Mouse (Mus musculus): ENCODE data around the gene Taf15. TPM values are rescaled to one million over a fixed set of nuclear protein-coding genes. Genes with fewer than 3 reads are reported as not detected.

Gene Taf15
- polyA plus RNA-seq, 1 experiment from 2014 or later: 17.9 TPM

DNA sequence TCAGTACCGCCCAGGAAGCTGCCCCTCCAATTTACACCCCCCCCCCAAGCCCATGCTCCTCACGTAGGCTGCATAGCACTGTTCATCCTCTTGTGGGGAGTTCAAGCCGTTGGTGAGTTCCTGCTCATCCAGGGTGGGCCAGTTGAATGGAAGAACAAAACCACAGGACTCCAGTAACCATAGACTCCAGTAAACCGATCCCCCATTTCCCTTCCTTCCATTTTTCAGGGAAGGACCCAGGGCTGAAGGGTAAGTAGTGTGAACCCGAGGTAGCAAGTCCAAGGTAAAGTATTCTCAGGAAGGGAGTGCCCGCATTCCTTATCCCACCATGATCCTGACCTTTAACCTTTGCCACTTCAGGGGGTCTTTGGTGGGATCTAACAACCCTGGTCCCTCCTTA lies 45.5 kb downstream of the Taf15 start:
- ATAC-seq (ENCODE audit: insufficient number of reproducible peaks, insufficient read depth, low FRiP score, low TSS enrichment, low read depth): no peak
- H3K4me3 ChIP-seq: no peak overlapping the region
- H3K4me1 ChIP-seq: no peaks in the 10 kb centered on the region
- H3K9ac ChIP-seq: no peak overlapping the region
- no peak overlapping the region for H3K27ac ChIP-seq
- peaks cover 3% of the 10 kb centered on the region; the same call in 1 of the 2 replicates for H3K36me3 ChIP-seq
- no peaks in the 10 kb centered on the region for H3K27me3 ChIP-seq
- H3K4me2 ChIP-seq: no peak overlapping the region
- WGBS: 72% methylated on average over 6 of the region's 6 CpGs
- H3K9me3 ChIP-seq: no peaks in the 10 kb centered on the region

DNA sequence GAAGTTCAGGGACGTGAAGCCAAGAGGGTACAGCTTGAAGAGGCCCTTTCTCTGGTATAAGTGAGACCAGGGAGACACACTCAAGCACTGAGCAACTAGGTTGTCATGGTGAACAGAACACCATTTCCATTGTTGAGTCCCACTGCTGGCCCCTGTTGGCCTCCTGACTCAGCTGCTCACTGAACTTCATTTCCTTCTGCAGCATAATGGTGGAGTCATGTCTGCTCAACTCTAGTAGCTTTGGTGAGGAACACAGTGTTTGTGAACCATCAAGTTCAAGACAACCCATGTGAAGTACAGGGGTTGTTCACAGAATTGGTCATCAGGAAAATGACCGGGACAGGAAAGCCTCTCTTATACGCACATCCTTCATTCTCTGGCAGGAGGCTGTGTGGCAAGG lies 49.2 kb downstream of the Taf15 start, which contains the start of gene Heatr9:
TSS of gene Heatr9 (minus strand) at position 101 of the 400 bp plus-strand sequence.
- H3K4me2 ChIP-seq: no peak within 1 kb of the TSS
- no peak within 1 kb of the TSS for H3K27ac ChIP-seq
- H3K4me3 ChIP-seq: no peak within 1 kb of the TSS
- no peak for ATAC-seq (ENCODE audit: insufficient number of reproducible peaks, insufficient read depth, low FRiP score, low TSS enrichment, low read depth)
- WGBS: 85% methylated on average over 3 of the region's 3 CpGs
- no peaks in the 10 kb centered on the region for H3K4me1 ChIP-seq
- no peaks in the 10 kb centered on the region; the same call in 1 of the 2 replicates for H3K36me3 ChIP-seq
- H3K27me3 ChIP-seq: no peaks in the 10 kb centered on the region
- H3K9me3 ChIP-seq: no peaks in the 10 kb centered on the region
- H3K9ac ChIP-seq: no peak within 1 kb of the TSS

DNA sequence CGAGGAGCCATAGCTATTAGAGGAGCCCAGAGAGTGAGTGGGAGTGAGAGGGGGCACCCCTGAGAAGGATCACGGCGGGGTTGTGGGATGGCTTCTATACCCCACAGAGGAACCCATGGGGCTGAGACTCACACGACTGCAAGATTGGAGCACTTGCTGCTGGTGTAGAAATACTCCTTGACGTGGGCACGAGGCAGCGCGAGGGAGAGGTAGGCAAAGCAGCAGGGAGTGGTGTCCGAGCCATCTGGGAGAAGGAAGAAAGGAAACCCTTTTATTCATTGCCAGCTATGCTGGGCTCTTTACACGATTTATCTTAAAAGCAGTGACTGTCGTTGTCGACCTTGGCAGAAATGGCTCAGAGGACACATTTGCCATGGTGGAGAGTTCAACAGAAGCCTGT lies 56.1 kb downstream of the Taf15 start:
- Histone ChIP-seq H3K36me3 (no peaks in the 10 kb centered on the region), H3K9me3 (no peaks in the 10 kb centered on the region), H3K4me3 (no peak overlapping the region), H3K4me1 (peaks cover 1% of the 10 kb centered on the region), H3K27me3 (no peaks in the 10 kb centered on the region), H3K4me2 (no peak overlapping the region), H3K27ac (no peak overlapping the region), H3K9ac (no peak overlapping the region)
- 65% methylated on average over 12 of the region's 12 CpGs for WGBS
- no peak for ATAC-seq (ENCODE audit: insufficient number of reproducible peaks, insufficient read depth, low FRiP score, low TSS enrichment, low read depth)

DNA sequence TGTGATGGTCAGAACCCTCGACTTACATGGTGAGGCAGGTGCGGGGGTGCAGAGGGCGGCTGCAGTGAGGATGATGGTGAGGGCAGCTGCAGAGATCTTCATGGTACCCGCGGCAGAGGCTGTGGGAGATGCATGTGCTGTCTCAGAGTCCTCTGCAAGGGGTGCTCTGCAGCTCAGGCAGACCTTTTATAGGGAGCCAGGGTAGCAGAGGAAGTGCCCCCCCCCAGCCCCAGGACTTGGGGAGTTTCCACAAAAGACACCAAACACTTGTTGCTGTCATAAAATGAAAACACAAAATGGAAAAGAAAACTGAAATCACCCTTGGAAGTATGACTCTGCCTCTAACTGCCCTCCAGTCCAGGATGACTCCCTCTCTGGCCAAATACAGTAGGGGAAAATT lies 57.5 kb downstream of the Taf15 start, which contains the start of gene Ccl5:
TSS of gene Ccl5 (minus strand) at position 159 of the 400 bp plus-strand sequence.
- Histone ChIP-seq H3K4me1 (peaks cover 13% of the 10 kb centered on the region), H3K36me3 (no peaks in the 10 kb centered on the region), H3K9ac (no peak within 1 kb of the TSS), H3K27me3 (no peaks in the 10 kb centered on the region), H3K9me3 (no peaks in the 10 kb centered on the region), H3K27ac (no peak within 1 kb of the TSS), H3K4me3 (no peak within 1 kb of the TSS), H3K4me2 (no peak within 1 kb of the TSS)
- WGBS: 82% methylated on average over 5 of the region's 5 CpGs
- ATAC-seq (ENCODE audit: insufficient number of reproducible peaks, insufficient read depth, low FRiP score, low TSS enrichment, low read depth): no peak

DNA sequence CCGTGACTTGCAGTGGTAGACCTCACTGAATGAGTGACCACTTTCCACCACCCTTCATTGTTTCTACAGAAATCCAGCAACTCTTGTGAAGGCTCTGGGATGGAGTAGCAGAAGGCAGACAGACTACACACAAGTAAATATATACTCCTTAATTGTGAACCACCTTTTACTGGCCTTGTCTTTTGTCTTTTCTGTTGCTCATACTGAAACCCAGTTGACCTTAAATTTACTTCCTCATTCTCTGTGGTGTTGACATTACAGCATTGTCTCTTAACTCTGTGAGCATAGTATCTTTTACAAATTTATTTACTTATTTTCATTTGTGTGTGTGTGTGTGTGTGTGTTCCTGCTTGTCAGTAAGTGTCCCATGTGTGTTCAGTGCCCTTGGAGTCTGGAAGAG lies 60.3 kb downstream of the Taf15 start:
- Histone ChIP-seq H3K9ac (no peak overlapping the region), H3K36me3 (no peaks in the 10 kb centered on the region), H3K4me1 (peaks cover 13% of the 10 kb centered on the region), H3K27ac (no peak overlapping the region), H3K27me3 (no peaks in the 10 kb centered on the region), H3K9me3 (no peaks in the 10 kb centered on the region), H3K4me2 (no peak overlapping the region), H3K4me3 (no peak overlapping the region)
- WGBS: 87% methylated on average over 1 of the region's 1 CpGs
- no peak for ATAC-seq (ENCODE audit: insufficient number of reproducible peaks, insufficient read depth, low FRiP score, low TSS enrichment, low read depth)

DNA sequence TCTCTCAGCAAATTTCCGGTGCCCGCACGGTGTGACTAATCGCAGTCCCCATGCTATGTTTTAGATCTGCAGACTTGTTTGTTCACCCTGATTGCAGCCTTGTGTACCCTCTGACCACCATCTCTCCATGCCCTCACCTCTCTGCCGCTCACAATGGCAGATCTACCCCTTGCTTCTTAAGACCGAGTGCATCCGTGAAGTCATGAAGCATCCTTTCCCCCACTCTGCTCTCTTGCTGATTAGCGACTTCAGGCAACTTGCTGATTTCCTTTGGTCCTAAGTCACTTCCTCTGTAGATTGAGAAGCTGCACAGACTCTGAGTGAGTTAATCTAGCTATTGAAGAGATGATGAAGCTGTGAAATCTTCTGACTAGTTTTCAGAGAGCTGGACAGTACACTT lies 61.3 kb downstream of the Taf15 start:
- Histone ChIP-seq H3K4me3 (0 out of 2 replicates have a peak overlapping the region, but pooled peaks have one; percentile 11), H3K4me1 (peaks cover 13% of the 10 kb centered on the region), H3K36me3 (no peaks in the 10 kb centered on the region), H3K4me2 (peak overlapping the region; percentile 44), H3K9ac (0 out of 2 replicates have a peak overlapping the region, but pooled peaks have one; percentile 21), H3K27ac (peak overlapping the region; percentile 60), H3K9me3 (no peaks in the 10 kb centered on the region), H3K27me3 (no peaks in the 10 kb centered on the region)
- ATAC-seq (ENCODE audit: insufficient number of reproducible peaks, insufficient read depth, low FRiP score, low TSS enrichment, low read depth): no peak
- WGBS: 72% methylated on average over 8 of the region's 8 CpGs

DNA sequence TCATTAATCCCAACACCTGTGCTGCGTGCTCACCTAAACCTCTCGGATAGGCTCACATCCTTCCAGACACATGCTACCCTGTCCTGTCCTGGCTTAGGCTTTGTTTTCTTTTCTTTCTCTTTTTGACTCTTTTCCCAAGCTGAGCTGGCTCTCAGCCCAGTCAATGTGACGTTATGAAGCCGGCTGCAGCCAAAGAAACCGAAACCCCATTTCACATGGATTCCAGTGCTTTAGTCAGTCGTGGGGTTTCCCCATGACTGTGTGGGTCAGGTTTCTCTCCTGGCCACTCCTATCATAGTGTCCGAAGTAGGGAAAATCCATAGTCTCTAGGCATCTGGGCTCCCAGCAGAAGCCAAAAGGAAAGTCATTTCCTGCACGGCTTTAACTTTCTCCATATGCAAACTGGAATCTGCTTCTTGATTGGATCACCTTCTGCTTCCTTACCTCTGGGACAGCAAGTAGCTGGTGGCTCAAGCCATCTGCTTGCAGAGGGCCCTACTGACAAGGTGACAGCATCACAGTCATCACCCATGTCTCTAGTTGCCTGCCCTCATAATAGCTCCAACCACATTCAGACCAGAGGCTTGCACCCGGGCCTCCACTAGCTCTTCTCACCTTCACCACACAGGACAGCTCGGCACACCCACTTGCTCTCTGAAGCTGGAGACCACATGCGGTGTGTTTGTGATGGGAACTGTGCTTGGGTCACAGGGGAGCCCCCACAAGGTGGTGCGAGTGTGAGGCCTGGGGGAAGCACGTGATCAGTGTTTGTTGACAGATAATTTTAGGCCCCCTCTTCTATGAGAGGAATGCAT lies 61.9 kb downstream of the Taf15 start:
- Histone ChIP-seq H3K4me1 (peaks cover 13% of the 10 kb centered on the region), H3K4me3 (peak overlapping the region; percentile 11; the same call in 1 of the 2 replicates), H3K36me3 (no peaks in the 10 kb centered on the region), H3K27me3 (no peaks in the 10 kb centered on the region), H3K27ac (peak overlapping the region; percentile 68), H3K4me2 (peak overlapping the region; percentile 44), H3K9me3 (no peaks in the 10 kb centered on the region), H3K9ac (0 out of 2 replicates have a peak overlapping the region, but pooled peaks have one; percentile 21)
- WGBS: 28% methylated on average over 13 of the region's 13 CpGs
- peak; percentile 81 for ATAC-seq (ENCODE audit: insufficient number of reproducible peaks, insufficient read depth, low FRiP score, low TSS enrichment, low read depth)

DNA sequence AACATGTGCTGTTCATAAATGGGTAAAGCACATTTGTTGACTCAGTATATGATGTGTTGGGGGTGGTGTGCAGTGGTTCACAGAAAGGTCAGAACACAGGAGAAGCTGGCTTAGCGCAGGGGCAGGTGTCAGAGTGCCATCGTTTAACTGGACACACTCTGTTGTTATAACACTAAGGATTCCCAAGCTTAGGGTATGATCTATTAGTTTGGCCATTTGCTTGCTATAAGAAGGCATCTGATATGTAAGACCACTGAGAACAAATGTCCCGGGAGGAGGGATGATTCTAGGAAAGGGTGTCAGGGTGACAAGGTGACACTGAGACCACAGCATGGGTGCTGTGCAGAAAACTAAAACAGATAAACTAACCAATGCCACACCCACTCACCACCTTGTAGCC lies 63.9 kb downstream of the Taf15 start:
- Histone ChIP-seq H3K4me2 (no peak overlapping the region), H3K4me1 (peaks cover 13% of the 10 kb centered on the region), H3K36me3 (no peaks in the 10 kb centered on the region), H3K9ac (no peak overlapping the region), H3K9me3 (no peaks in the 10 kb centered on the region), H3K4me3 (no peak overlapping the region), H3K27ac (0 out of 2 replicates have a peak overlapping the region, but pooled peaks have one; percentile 12), H3K27me3 (no peaks in the 10 kb centered on the region)
- WGBS: 86% methylated on average over 3 of the region's 3 CpGs
- no peak for ATAC-seq (ENCODE audit: insufficient number of reproducible peaks, insufficient read depth, low FRiP score, low TSS enrichment, low read depth)

DNA sequence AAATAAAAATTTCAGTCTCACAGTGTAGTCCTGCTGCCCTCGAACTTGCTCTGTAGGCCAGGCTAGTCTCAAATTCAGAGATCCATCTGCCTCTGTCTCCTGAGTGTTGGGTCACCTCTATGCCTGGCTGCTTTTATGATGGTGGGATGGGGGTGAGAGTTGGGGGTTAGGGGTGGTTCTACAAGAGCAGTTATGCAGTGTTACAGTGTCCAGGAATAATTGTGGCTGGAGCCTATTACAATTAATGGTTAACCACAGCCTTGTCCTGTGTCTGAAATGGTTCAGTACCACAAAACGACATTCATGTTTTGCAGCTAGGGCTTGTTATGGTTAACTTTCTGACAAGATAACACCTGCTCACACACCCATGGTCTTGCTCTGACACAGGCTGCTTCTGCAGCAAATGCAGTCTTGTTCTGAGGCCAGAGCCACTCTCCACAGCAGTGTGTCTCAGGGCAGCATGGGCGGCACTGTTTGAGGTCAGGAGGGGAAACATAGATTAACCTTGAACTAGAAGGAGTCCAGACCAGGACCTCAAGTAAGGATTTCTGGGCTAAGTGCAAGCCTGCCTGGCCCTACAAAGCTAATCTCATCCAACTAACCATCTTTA lies 65.9 kb downstream of the Taf15 start:
- Histone ChIP-seq H3K27me3 (no peaks in the 10 kb centered on the region), H3K27ac (no peak overlapping the region), H3K4me2 (no peak overlapping the region), H3K9me3 (no peaks in the 10 kb centered on the region), H3K4me1 (peaks cover 13% of the 10 kb centered on the region), H3K36me3 (no peaks in the 10 kb centered on the region), H3K4me3 (no peak overlapping the region), H3K9ac (no peak overlapping the region)
- 74% methylated on average over 3 of the region's 3 CpGs for WGBS
- no peak for ATAC-seq (ENCODE audit: insufficient number of reproducible peaks, insufficient read depth, low FRiP score, low TSS enrichment, low read depth)

DNA sequence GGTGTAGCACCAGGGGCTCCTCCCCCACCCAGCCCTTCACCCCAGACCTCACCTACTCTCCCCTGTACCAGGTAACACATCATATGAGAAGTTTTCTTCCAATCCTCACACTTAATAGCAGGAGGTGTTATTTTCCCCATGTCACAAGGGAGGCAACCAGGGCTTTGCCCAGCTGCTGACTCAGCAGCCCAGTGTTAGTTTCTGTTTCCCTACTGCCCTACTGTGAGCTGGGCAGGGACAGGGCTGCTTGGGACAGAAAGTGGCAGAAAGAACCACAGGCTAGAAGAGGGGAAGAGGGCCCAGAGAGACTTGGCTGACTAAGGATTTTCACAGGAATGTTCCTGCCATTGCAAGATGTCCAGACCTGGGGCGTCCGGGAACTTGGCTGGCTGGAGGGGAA lies 68.0 kb downstream of the Taf15 start:
- ATAC-seq (ENCODE audit: insufficient number of reproducible peaks, insufficient read depth, low FRiP score, low TSS enrichment, low read depth): no peak
- 80% methylated on average over 2 of the region's 2 CpGs for WGBS
- H3K4me3 ChIP-seq: no peak overlapping the region

DNA sequence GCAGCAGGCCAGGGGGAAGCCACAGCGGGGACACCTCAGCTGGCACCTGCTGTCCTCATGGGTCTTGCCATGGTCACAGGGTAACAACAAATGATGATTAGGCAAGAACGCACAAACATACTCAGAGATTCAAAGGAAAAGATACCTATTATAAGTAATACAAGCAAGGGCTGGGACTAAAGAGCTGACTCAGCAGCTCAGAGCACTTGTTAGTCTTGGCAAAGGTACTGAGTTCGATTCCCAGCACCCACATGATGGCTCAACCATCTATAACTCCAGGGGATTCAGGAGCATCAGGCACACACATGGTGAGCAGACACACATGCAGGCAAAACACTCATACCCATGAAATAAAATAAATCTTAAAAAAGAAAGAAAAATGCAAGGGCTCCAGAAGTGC lies 68.5 kb downstream of the Taf15 start:
- no peaks in the 10 kb centered on the region for H3K36me3 ChIP-seq
- no peaks in the 10 kb centered on the region for H3K9me3 ChIP-seq
- no peak overlapping the region for H3K9ac ChIP-seq
- H3K4me2 ChIP-seq: no peak overlapping the region
- WGBS: 84% methylated on average over 3 of the region's 3 CpGs
- H3K27ac ChIP-seq: no peak overlapping the region
- ATAC-seq (ENCODE audit: insufficient number of reproducible peaks, insufficient read depth, low FRiP score, low TSS enrichment, low read depth): no peak
- no peaks in the 10 kb centered on the region for H3K27me3 ChIP-seq
- peaks cover 5% of the 10 kb centered on the region; the same call in 1 of the 2 replicates for H3K4me1 ChIP-seq
- no peak overlapping the region for H3K4me3 ChIP-seq

More for the DNA sequence above, 68.0 kb downstream of the Taf15 start:
- Histone ChIP-seq H3K4me2 (no peak overlapping the region), H3K9ac (no peak overlapping the region), H3K36me3 (no peaks in the 10 kb centered on the region), H3K27me3 (no peaks in the 10 kb centered on the region), H3K27ac (no peak overlapping the region), H3K9me3 (no peaks in the 10 kb centered on the region), H3K4me1 (peaks cover 5% of the 10 kb centered on the region; the same call in 1 of the 2 replicates)

DNA sequence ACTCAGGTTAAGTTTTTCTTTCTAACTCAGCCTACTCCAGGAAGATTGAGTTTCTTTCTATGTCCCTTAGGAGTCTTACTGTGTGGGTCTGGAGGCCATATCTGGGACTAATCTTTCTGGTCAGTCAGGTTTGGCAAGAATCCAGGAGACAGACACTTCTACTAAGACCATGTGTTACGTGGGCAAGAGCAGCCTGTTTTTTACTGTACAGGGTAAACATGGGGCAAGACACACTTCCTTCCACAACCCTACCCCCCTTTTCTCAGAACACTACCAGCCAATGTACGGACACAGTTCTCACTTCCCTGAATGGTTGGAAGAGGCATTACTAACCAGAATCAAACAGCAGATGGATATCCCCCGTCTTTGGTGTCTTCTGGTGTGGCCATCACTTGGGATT lies 71.3 kb downstream of the Taf15 start:
- Histone ChIP-seq H3K27me3 (no peaks in the 10 kb centered on the region), H3K36me3 (no peaks in the 10 kb centered on the region), H3K27ac (no peak overlapping the region), H3K4me1 (peaks cover 5% of the 10 kb centered on the region; the same call in 1 of the 2 replicates), H3K4me2 (no peak overlapping the region), H3K9me3 (no peaks in the 10 kb centered on the region), H3K9ac (no peak overlapping the region), H3K4me3 (no peak overlapping the region)
- 49% methylated on average over 3 of the region's 3 CpGs for WGBS
- no peak for ATAC-seq (ENCODE audit: insufficient number of reproducible peaks, insufficient read depth, low FRiP score, low TSS enrichment, low read depth)
